Mouse (Mus musculus) spleen, adult 18-20 months (tissue): ENCODE results near the gene Rab24.

Experiments used
- DNase-seq, 2 experiments: peaks; one replicate each; pipeline ENCODE4 v3.0.0; 2022; ENCODE audit warnings: mixed read lengths in 2 of 2

Rab24 gene

DNA sequence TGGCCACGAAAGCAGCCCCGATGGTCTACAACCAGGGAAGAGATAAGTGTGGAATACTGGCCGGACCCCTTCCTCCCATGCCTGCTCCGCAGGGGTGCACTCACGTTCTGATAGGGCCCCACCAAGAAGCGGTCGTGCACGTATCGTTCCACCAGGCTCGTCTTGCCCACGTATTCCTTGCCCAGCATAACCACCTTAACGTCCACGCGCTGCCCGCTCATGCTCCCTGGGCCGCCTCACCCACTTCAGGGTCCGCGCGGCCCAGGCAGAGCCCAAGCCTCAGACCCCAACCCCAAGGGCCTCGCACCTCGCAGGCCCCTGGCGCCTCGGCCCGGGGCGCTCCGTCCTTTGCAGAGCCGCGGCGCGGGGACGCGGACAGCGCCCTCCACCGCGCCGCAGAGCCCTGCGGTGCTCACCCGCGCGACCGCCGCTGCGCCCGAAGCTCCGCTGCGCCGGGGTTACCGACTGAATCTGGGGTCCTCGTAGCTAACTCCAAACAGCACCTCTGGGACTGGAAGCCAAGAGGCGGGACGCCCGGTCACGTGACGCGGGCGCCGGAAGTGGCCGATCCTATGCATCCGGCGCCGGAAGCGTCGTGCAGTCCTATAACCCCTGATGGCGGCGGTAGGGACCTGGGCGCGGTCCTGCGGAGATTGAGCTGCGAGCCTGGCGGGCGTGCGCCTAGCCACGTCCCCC lies at the start of gene Rab24:
Gene Rab24 (minus strand): TSS at position 513 of the 696 bp plus-strand sequence.
- peak; percentile 79 to 83 for DNase-seq

DNA sequence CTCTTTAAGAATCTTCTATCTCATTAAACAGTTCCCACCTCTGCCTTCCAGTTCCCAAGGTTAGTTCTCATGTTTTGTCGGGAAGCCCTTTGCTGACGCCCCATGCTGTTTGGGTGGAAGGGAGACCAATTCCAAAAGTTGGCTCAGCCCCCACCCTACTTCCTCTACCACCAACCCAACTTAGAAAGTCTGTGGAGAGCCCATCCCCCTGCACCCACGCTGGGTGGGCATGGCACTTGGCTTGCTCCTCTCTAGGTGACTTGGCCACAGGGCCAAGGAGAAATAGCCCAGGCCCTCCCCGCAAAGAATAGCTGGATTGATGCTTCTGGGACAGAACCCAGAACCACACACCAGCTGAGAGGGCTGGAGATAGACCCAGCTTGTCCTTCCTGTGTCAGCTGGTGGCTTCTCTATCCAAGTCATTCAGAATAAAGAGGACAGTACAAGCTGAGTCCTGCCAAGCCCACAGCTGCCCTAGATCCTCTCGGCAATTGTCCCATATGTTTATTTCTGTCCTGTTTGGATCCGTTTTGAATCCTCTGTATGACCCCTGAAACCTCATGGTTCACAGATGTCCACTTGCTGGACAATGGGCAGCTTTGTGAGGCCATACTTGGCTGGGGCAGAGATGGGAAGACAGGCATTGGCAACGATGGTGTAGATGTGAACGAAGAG lies 49.4 kb upstream of the Rab24 start:
- DNase-seq: no peak

DNA sequence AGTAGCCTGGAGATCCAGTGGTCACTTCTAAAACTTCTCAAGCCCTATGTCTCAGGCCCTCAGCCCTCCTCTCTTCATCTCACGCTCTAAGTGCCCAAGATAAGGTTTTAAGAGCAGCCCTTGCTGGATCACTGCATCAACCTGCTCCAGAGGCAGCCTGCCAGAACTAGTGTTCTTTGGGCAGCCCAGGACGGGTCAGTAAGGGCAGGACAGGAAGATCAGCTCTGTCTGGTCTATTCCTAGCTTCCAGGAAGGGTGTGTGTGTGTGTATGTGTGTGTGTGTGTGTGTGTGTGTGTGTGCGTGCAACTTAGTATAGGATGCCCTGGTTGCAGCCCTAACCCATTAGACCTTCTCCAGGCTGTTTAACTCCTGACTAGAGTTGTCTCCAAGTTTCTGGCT lies 48.5 kb upstream of the Rab24 start:
- DNase-seq: no peak

DNA sequence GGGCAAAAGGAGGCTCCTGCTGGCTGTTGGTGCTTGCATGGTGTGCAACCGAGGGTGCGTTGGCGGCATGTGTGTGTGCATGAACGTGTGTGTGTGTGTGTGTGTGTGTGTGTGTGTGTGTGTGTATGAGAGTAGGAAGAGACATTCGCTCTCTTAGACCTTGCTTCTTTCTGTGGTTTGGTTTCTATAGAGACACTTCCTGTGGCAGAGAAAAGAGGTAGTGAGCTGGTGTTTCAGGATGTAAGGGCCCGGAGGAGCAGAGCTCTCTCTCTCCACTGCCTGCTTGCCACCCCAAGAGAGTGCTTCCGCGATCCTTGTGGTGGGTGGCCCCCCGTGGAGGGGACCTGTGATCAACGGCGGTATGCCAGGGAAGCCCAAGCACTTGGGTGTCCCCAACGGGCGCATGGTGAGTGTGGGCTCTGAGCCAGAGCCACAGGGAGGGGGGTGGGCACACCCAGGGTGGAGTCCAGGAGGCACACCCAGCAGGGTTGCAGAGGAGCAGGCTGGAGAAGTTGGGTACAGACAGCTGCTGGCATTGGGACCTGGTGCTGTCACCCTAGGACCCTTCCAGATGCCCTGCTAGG lies 47.9 kb upstream of the Rab24 start, which contains the start of gene Rgs14:
Gene Rgs14 (plus strand): TSS at position 202 of the 584 bp plus-strand sequence.
- DNase-seq: peak; percentile 68 to 71

DNA sequence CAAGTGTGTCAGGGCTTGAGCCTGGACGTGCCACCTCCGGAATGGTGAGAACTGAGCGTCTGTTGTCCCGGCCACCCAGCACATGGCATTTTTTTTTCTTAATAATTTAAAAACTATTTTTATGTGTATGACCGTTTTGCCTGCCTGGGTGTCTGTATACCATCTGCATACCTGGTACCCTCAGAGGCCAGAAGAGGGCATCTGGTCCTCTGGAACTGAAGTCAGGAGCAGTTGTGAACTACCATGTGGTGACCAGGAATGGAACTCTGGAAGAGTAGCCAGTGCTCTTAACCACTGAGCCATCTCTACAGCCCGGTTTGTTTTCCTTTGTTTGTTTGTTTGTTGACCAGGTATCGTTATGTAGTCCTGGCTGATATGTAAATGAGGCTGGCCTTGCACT lies 46.7 kb upstream of the Rab24 start:
- DNase-seq: no peak

DNA sequence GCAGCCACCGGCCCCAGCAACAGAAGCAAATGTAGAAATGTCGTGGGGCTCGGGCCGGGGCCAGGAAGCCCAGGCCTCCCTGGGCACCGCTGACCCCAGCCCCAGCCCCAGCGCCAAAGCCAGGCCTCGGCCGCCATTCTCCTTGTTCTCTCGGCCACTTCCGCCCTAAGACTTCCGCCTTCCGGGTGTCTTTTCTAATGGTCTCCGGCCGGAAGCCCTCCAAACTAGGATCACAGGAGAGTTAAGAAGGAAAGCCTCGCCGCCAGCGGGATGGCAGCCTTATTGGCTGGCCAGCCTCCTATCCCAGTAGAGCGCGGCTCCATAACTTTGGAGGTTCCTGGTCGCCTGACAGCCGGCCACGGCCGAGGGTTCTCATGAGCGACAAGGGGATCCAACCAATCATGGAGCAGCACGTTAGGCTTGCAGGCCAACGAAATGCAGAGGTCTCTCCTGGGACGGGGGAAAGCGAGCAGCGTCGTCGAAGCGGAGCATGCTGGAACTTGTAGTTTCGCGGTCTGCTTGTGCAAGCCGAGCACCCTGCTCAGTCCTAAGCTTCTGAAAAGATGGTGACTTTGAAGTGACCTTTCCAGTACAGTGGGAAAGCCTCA lies 40.8 kb upstream of the Rab24 start, which contains the start of gene Lman2:
Gene Lman2 (minus strand): TSS at position 331 of the 608 bp plus-strand sequence.
- peak; percentile 85 to 87 for DNase-seq

DNA sequence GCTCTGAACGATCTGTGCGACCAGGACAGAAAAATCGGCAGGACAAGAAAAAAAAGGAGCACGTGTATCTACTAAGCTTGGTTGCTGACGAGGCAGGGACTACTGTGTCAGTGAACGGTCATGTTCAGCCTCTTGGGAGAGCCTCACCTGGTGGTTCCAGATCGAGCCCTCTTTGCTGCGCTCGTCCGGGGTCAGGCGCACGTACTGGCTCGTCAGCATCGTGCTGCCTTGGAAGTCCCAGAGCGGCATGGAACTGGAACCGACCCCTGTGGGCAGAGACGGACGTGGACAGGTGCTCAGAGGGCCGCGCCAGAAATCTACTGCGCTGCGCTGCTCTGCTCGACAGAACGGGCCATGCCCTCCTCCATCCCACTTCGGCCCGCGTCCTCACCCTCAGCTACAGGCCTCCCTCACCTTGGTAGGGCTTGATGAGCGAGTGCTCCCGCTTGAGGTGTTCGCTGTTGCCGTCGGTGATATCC lies 40.3 kb upstream of the Rab24 start:
- DNase-seq: no peak

DNA sequence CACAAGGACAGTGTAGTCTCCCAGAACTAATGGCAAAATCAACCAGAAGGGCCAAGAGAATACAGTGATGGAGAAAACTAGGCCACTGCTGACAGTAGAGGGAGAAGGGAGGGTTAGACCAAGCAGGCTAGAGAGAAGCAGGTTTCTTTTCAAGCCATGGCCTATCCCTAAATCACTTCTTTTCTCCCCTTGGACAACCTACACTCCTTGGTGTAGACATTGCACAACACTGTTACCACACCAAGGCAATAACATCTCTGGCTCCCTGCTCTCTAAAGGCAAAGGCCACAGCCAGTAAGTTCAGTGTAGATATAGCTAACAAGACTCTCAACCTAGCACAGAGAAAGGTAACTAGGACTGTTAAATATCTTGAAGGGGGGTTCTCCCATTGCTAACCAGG lies 39.4 kb upstream of the Rab24 start:
- no peak for DNase-seq

DNA sequence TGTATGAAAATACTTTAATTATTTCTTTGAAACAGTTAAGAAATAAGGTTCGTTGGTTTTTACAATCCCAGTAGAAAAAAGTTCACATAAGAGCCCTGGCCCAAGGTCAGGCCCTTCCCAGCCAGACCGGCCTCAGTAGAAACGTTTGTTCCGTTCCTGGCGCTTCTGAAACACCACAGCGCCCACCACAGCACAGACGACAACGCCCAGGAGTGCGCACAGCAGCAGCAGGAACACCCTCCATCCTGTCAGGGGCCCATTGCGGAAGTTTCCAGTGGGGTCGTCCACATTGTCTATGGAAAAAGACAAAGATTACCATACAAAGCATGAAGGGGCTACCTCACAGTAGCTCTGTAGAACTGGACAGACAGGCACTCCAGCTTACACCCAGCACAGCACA lies 25.0 kb upstream of the Rab24 start:
- no peak for DNase-seq

DNA sequence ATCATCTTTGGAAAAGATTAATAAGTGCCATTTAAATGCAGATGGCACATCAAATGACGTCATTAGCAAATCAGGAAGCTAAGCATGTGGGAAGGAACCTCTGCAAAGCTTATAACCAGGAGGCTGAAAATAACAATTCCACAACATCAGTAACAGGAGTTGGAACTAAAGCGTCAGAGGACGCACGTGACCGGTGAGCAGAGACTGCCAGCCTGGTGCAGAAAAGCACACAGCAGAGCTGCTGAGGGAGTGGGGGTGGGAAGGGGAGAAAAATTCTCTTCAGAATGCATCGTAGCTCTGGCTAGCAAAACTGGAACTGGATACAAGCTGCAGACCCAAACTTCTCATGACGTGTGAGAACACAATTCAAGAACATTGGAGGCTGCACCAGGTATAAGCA lies 22.5 kb upstream of the Rab24 start:
- no peak for DNase-seq

DNA sequence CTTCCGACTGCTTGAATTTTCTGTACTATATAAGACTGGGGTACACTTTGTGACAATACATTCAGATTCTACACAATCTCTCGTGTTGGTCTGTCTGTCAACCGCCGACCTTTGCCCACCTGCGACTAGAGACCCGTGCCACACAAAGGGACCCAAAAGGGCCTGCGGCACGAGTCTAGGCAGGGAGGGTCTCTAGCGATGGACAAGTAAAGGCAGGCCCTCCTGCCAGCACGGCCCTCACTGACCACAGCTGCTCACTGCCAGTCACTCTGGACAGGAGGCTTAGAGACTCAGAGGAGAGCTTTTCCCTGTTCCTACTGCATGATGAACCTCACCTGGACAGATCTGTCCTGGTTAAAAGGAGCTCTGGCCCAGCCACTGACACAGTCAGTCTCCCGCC lies 20.7 kb upstream of the Rab24 start:
- DNase-seq: no peak

DNA sequence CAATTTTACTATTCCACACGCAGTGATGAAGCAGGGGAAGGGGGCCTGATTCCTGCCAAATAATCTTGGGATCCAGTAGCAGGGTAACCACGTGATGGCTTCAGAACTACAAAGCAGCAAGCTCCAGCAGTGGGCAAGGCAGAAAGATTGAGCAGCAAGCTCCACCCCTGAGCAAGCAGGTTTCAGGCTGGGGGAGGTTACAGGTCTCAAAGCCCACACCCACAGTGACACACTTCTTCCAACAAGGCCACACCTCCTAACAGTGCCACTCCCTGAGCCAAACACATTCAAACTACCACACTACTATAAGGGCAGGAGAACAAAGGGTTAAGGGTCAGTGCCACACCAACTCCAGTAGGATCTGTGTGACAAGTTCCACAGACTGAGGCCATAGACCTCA lies 17.5 kb upstream of the Rab24 start:
- DNase-seq: no peak

DNA sequence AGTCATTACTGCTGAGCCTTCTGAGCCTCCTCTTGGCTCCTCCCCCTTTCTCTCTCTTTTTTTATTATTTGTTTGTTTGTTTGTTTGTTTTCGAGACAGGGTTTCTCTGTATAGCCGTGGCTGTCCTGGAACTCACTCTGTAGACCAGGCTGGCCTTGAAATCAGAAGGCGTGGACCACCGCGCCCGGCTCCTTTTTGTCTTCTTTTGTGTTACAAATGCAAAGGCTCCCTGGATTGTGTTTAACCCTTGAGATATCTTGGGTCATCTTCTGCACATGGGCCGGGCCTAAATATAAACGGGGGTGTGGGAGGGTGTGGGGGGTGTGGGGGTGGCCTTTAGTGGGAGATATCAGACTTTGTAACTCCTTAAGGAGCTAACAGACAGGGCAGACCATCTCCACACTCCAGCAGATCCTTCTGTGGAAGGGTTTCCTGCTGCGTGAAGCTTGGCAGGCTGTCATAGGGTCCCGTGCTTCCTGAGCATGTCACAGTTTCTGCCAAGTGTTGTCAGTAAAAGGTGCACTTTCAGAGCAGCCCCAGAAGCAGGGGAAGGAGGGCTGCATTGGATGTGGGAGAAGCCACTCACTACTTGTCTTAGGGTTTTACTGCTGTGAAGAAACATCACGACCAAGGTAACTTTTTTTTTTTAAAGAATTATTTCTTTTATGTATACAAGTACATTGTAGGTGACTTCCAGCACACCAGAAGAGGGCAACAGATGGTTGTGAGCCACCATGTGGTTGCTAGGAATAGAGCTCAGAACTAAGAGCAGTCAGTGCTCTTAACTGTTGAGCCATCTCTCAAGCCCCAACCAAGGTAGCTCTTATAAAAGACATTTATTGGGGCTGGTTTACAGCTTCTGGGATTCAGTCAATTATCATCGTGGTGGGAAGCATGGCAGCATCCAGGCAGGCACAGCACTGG lies 16.6 kb upstream of the Rab24 start:
- DNase-seq: no peak

DNA sequence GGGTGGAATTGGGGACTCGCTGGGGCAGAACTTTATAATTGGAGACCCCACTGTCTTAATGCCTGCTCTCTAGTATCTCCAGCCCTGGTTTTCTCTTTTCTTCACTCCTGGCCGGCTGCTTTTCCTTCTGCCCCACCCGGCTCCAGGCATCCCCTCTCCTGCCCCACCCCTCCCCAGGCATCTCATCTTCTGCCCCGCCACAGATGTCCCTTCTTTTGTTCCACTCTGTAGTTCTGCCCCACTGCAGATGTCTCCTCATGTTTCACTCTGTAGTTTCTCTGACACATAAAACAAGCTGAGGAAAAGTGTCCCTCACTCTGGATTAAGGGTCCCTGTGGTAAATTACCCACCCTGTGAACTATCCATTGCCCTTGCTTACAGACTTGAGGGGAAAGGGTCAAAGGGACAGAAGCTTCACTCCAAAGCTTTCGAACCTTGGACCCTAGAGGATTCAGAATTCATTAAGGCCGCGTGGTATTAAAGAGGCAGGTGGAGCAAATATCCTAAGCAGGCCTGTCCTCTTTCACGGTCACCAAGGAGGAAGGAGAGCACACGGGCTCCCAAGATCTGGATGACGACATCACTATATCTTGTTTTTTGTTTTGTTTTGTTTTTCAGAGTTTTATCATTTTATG lies 15.7 kb upstream of the Rab24 start:
- DNase-seq: no peak

DNA sequence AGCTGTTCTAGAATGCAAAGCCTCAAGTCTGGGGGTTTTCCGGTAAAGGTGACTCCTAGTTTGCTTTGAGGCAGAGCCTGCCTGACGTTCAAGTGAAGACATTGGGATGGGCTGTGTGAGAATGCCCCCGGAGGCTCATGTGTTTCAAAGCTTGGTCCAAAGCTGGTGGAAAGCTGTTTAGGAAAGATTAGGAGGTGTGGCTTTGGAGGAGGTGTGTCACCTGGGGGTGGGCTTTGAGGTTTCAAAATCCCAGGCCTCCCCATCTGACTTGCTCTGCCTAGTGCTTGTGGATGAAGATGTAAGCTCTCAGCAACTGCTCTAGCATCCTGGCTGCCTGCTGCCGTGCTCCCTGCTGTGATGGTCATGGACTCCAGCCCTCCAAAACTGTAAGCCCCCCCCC lies 14.0 kb upstream of the Rab24 start:
- no peak for DNase-seq

DNA sequence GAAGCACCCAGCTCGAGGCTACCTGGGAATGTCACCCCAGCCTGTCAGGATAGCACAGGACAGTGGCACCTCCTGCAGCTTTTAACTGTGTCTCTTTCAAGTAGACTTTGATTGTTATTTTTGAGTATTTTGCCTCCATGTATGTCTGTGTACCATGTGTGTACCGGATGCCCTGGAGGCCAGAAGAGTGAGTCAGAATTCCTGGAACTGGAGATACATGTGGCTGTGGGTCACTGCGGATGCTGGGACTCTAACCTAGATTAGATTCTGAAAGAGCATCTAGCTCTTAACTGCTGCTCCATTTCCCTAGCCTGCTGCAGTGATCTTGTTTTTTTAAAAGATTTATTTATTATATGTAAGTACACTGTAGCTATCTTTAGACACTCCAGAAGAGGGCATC lies 10.6 kb upstream of the Rab24 start:
- no peak for DNase-seq

DNA sequence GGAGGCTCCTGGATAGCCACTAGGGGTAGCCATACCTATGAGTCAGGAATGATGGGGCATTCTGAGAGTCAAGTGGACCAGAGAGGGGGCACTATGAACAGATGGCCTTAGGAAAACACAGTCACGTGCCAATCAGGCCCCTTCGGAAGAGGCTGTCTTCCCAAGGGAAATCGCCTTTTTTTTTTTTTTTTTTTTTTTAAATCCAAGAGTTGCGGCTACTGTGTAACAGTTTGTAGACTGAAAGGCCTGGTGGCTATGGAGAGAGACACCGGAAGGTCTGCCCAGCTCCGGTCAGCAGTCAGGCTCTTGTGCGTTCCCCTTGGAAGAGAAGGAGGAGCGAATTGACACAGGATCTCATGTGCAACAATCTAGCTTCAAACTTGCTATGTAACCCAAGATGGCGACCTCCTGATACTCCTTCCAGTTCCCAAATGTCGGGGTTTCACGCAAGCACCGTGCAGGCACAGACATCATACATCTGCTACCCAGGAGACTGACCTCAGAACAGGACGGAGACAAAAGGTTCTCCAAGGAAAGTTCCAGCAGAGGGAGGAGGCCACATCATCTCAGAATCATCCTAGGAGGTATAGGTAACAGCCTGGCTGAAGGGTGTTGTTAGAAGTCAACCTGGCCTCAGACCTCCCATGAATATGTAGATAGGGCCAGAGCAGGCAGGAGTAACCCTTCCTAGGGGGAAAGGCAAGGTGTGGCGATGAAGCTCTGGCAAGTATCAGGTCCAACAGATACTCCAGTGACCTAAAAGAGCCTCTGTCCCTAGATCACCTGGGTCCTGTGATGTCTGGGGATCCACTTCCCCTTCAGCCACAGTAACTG lies 9.0 kb upstream of the Rab24 start:
- no peak for DNase-seq

DNA sequence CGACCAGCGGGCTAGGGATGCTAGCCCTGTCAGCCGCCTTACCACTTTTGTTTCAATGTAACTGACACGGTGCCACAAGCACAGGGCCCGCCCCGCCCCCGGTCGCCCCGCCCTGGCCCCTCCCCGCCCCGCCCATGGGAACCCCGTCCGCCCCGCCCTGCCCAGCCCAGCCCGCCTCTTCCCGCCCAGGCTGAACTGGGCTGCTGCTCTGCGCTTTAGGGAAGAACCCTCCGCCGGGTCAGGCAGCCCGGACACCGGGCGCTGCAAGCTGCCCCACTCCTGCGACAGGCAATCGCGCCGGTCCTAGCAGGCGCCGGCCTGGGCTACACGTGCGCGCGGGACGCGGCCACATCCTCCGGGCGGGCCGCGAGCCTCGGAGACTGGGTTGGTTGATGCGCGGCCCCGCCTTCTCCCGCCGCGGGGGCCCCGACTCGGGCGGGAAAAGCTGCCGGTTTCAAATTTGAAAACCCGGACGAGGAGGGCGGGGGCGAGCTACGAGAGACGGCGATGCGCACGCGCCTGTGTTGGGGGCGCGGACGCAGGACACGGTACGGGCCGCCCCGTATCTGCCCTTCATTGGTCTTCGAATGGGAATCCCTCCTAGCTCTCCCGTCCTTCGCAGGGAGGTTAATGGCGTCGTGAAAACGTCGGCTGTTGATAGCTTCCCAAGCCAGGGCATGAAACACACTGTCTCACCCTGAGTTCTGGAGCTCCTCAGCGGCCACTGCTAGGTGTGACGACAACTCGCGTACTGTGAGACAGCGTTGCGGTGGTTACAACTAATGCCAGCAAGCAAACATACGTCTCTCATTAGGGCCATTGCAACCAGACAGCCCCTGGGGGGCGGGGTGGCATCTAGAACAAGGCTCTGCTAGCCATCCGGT lies 8.2 kb upstream of the Rab24 start, which contains the start of gene Mxd3:
Gene Mxd3 (minus strand): TSS at position 141 of the 884 bp plus-strand sequence.
- peak; percentile 73 to 79 for DNase-seq

DNA sequence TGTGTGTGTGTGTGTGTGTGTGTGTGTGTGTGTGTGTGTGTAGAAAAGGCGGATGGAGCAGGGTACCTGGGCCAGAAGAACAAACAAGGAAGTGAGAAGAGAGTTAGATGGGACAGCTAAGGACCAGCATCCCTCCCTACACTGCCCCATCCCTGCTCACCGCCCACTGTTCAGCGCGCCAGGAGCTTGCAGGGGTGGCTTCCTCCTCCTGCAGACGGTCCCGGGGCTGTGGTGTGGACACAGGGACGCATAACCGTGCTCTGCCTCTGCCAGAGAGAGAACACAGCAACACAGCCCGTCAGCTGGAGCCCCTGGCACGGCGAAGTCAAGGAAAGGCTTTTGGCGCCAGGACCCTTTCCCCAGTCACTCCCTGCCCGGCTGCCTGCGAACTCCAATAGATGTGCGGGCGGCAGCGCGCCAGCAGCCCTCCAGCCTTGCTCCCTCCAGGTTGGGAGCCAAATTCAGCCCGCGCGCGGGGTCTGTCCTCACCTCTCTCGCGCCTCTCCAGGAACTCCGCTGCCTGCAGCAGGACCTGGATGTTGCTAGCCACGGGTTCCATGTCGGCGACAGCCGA lies 7.5 kb upstream of the Rab24 start:
- peak in 1 of 2 experiments; percentile 20 for DNase-seq
